Mouse (Mus musculus): ENCODE data around the gene Myoc.

GRCm38 (mm10) chr1:162664826-162665475 lies 26.0 kb downstream of the Myoc start:
- peak; percentile 58; the same call in 1 of the 2 replicates for TF ChIP-seq CTCF (IDR thresholded peaks at IDR 0.05; ENCODE audit: control insufficient read depth, insufficient read depth, insufficient replicate concordance, low read depth, low read length)
- TF ChIP-seq POLR2A (IDR thresholded peaks at IDR 0.05; ENCODE audit: control insufficient read depth, low read depth, low read length) = no peak
